In the genomic region with DNA sequence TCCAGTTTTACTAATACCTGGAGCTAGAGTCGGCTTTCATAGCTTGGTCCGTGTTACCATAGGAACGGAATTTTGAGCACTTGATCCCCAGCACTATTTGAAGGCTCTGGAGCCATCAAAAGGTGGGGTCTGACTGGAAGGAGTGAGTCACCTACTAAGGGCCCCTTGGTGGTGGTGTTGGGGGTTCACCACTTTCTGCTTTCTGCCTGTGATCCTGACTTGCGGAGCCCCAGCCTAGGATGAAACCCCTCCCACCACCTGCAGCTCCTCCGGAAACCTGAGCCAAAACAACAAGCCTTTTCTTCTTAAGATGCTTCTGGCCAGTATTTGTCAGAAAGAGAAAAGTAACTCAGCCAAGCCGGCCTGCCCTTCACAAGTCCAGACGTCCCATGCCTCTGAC, we compare ENCODE assay signal across 23 mouse cellular contexts. TPM values are rescaled to one million over a fixed set of nuclear protein-coding genes. Genes with fewer than 3 reads are reported as not detected.
DNase-seq lines count a peak whose midpoint lies in the region; ATAC-seq and TF ChIP-seq lines count a peak whose summit lies in the region.
"Had no signal": no experiment of that assay in that cellular context is flagged by ENCODE, and none has a peak within 500 bp of the region (broad histone marks: within the 10 kb centered on the region; RNA-seq: fewer than 3 reads in every experiment).

No protein-coding gene starts in this region.

- H3K4me3 ChIP-seq in embryonic facial prominence, embryonic 14.5 days (ENCODE audit: low read depth, low read length) = no peak overlapping the region
- H3K4me3 ChIP-seq in embryonic facial prominence, embryonic 10.5 days = no peak overlapping the region
- H3K4me3 ChIP-seq in liver, embryonic 13.5 days (replicated peaks) = no peak overlapping the region
- no peak overlapping the region for H3K4me3 ChIP-seq in liver, embryonic 11.5 days (ENCODE audit: low read depth, low read length)
- H3K4me3 ChIP-seq in bone marrow macrophage, adult 2 months (ENCODE audit: insufficient read depth, low read length) = no peak overlapping the region
- no peak overlapping the region for H3K4me3 ChIP-seq in stomach, postnatal 0 days (ENCODE audit: low read depth, low read length)
- H3K4me3 ChIP-seq: embryonic facial prominence, embryonic 12.5 days; forebrain, embryonic 13.5 days; heart, embryonic 15.5 days; hindbrain, embryonic 13.5 days; limb, embryonic 15.5 days; myocyte had no signal

- no peaks in the 10 kb centered on the region for H3K9me3 ChIP-seq in embryonic facial prominence, embryonic 14.5 days (ENCODE audit: control insufficient read depth, low read length)
- H3K9me3 ChIP-seq in embryonic facial prominence, embryonic 10.5 days = no peaks in the 10 kb centered on the region
- H3K9me3 ChIP-seq in liver, embryonic 13.5 days (replicated peaks) = no peaks in the 10 kb centered on the region
- no peaks in the 10 kb centered on the region for H3K9me3 ChIP-seq in liver, embryonic 11.5 days (ENCODE audit: control insufficient read depth, low read length)
- no peaks in the 10 kb centered on the region for H3K9me3 ChIP-seq in stomach, postnatal 0 days (ENCODE audit: control insufficient read depth, low read length)
- H3K9me3 ChIP-seq: embryonic facial prominence, embryonic 12.5 days; forebrain, embryonic 13.5 days; heart, embryonic 15.5 days; hindbrain, embryonic 13.5 days; limb, embryonic 15.5 days had no signal

- TF ChIP-seq EP300 in stomach, postnatal 0 days (optimal IDR thresholded peaks at IDR 0.05) = no peak

- WGBS in embryonic facial prominence, embryonic 14.5 days = 36% methylated on average over 7 of the region's 7 CpGs
- 45% methylated on average over 7 of the region's 7 CpGs for WGBS in embryonic facial prominence, embryonic 10.5 days
- 78% methylated on average over 7 of the region's 7 CpGs for WGBS in liver, embryonic 13.5 days (ENCODE audit: insufficient replicate concordance)
- 75% methylated on average over 7 of the region's 7 CpGs for WGBS in liver, embryonic 11.5 days
- 70% methylated on average over 7 of the region's 7 CpGs for WGBS in stomach, postnatal 0 days

- H3K27me3 ChIP-seq in embryonic facial prominence, embryonic 14.5 days (replicated peaks; ENCODE audit: control insufficient read depth, insufficient read depth, low read length) = no peaks in the 10 kb centered on the region
- H3K27me3 ChIP-seq in embryonic facial prominence, embryonic 10.5 days (replicated peaks; ENCODE audit: low read depth, poor library complexity, severe bottlenecking) = no peaks in the 10 kb centered on the region
- H3K27me3 ChIP-seq in liver, embryonic 13.5 days = no peaks in the 10 kb centered on the region
- no peaks in the 10 kb centered on the region for H3K27me3 ChIP-seq in liver, embryonic 11.5 days (replicated peaks; ENCODE audit: control insufficient read depth, insufficient read depth, low read length)
- H3K27me3 ChIP-seq in stomach, postnatal 0 days (ENCODE audit: control insufficient read depth, insufficient read depth, low read length) = no peaks in the 10 kb centered on the region
- H3K27me3 ChIP-seq: embryonic facial prominence, embryonic 12.5 days; forebrain, embryonic 13.5 days; heart, embryonic 15.5 days; hindbrain, embryonic 13.5 days; limb, embryonic 15.5 days had no signal

- H3K27ac ChIP-seq in embryonic facial prominence, embryonic 14.5 days (replicated peaks; ENCODE audit: low read depth, low read length) = no peak overlapping the region
- H3K27ac ChIP-seq in embryonic facial prominence, embryonic 10.5 days (replicated peaks) = no peak overlapping the region
- 0 out of 2 replicates have a peak overlapping the region, but pooled peaks have one; percentile 13 for H3K27ac ChIP-seq in liver, embryonic 13.5 days
- H3K27ac ChIP-seq in liver, embryonic 11.5 days (ENCODE audit: low read depth, low read length) = no peak overlapping the region
- H3K27ac ChIP-seq in bone marrow macrophage, adult 2 months (ENCODE audit: insufficient read depth, low read depth, low read length) = peak overlapping the region; percentile 98
- no peak overlapping the region for H3K27ac ChIP-seq in stomach, postnatal 0 days (replicated peaks)
- H3K27ac ChIP-seq: embryonic facial prominence, embryonic 12.5 days; forebrain, embryonic 13.5 days; hindbrain, embryonic 13.5 days; limb, embryonic 15.5 days had no signal

- no peak for TF ChIP-seq CTCF in bone marrow macrophage, adult 2 months (IDR thresholded peaks at IDR 0.05; ENCODE audit: low read depth, low read length)
- no peak for TF ChIP-seq CTCF in stomach, postnatal 0 days (IDR thresholded peaks at IDR 0.05; ENCODE audit: low read depth)

- 0 out of 2 replicates have a peak, but pooled peaks have one; percentile 47 for ATAC-seq in embryonic facial prominence, embryonic 14.5 days (ENCODE audit: low read depth)
- no peak for ATAC-seq in liver, embryonic 13.5 days (ENCODE audit: low read depth)
- no peak for ATAC-seq in liver, embryonic 11.5 days (replicated peaks; ENCODE audit: low FRiP score)
- no peak for ATAC-seq in stomach, postnatal 0 days (ENCODE audit: low FRiP score, low TSS enrichment)
- ATAC-seq: forebrain, embryonic 13.5 days; midbrain, embryonic 16.5 days had no signal

- no peak overlapping the region for H3K4me2 ChIP-seq in embryonic facial prominence, embryonic 14.5 days (ENCODE audit: low read depth, low read length)
- H3K4me2 ChIP-seq in liver, embryonic 13.5 days = no peak overlapping the region
- no peak overlapping the region for H3K4me2 ChIP-seq in liver, embryonic 11.5 days
- H3K4me2 ChIP-seq in stomach, postnatal 0 days (replicated peaks; ENCODE audit: low read depth) = no peak overlapping the region
- H3K4me2 ChIP-seq: embryonic facial prominence, embryonic 12.5 days; forebrain, embryonic 13.5 days; heart, embryonic 15.5 days; hindbrain, embryonic 13.5 days; limb, embryonic 15.5 days had no signal

- no peaks in the 10 kb centered on the region for H3K36me3 ChIP-seq in embryonic facial prominence, embryonic 14.5 days (ENCODE audit: control insufficient read depth, insufficient read depth, low read length)
- H3K36me3 ChIP-seq in embryonic facial prominence, embryonic 10.5 days (replicated peaks) = no peaks in the 10 kb centered on the region
- H3K36me3 ChIP-seq in liver, embryonic 13.5 days = no peaks in the 10 kb centered on the region
- H3K36me3 ChIP-seq in liver, embryonic 11.5 days (ENCODE audit: control insufficient read depth, insufficient read depth, low read length) = no peaks in the 10 kb centered on the region
- H3K36me3 ChIP-seq in stomach, postnatal 0 days (ENCODE audit: control insufficient read depth, insufficient read depth, low read length) = no peaks in the 10 kb centered on the region
- H3K36me3 ChIP-seq: embryonic facial prominence, embryonic 12.5 days; heart, embryonic 15.5 days; hindbrain, embryonic 13.5 days; limb, embryonic 15.5 days had no signal

- H3K9ac ChIP-seq in embryonic facial prominence, embryonic 14.5 days (ENCODE audit: low read depth, low read length) = no peak overlapping the region
- H3K9ac ChIP-seq in liver, embryonic 13.5 days = no peak overlapping the region
- no peak overlapping the region for H3K9ac ChIP-seq in liver, embryonic 11.5 days (ENCODE audit: low read depth, low read length)
- H3K9ac ChIP-seq in stomach, postnatal 0 days (ENCODE audit: low read length) = no peak overlapping the region
- H3K9ac ChIP-seq: embryonic facial prominence, embryonic 12.5 days; forebrain, embryonic 13.5 days; heart, embryonic 15.5 days; hindbrain, embryonic 13.5 days; limb, embryonic 15.5 days had no signal

- DNase-seq in embryonic facial prominence, embryonic 14.5 days (ENCODE audit: low spot score) = no peak
- DNase-seq in embryonic facial prominence, embryonic 10.5 days (ENCODE audit: low spot score) = no peak
- DNase-seq in liver, embryonic 13.5 days = no peak
- no peak for DNase-seq in liver, embryonic 11.5 days (ENCODE audit: low spot score)
- DNase-seq in CD4-positive helper T cell, adult 2 months (ENCODE audit: low read depth, low spot score) = peak; percentile 16
- no peak for DNase-seq in gastrocnemius, postnatal 25 days
- no peak for DNase-seq in stomach, postnatal 0 days (ENCODE audit: low spot score)
- DNase-seq: adrenal gland, postnatal 14 days; cerebellum, adult 11 months; cerebellum, postnatal 10 days; kidney, adult 18-20 months; left cerebral cortex, postnatal 4 days; lung, adult 18-20 months; right cerebral cortex, adult 18-20 months; right cerebral cortex, postnatal 4 days had no signal

- no peak for TF ChIP-seq POLR2A in bone marrow macrophage, adult 2 months (IDR thresholded peaks at IDR 0.05; ENCODE audit: borderline replicate concordance, low read depth, low read length)

- peaks cover 9% of the 10 kb centered on the region for H3K4me1 ChIP-seq in embryonic facial prominence, embryonic 14.5 days (ENCODE audit: control insufficient read depth, insufficient read depth, low read length)
- H3K4me1 ChIP-seq in embryonic facial prominence, embryonic 10.5 days = peaks cover 62% of the 10 kb centered on the region
- H3K4me1 ChIP-seq in liver, embryonic 13.5 days (replicated peaks) = peaks cover 50% of the 10 kb centered on the region
- peaks cover 29% of the 10 kb centered on the region for H3K4me1 ChIP-seq in liver, embryonic 11.5 days (replicated peaks; ENCODE audit: control insufficient read depth, insufficient read depth, low read length)
- H3K4me1 ChIP-seq in bone marrow macrophage, adult 2 months (ENCODE audit: control insufficient read depth, insufficient read depth, low read length) = peaks cover 84% of the 10 kb centered on the region
- no peaks in the 10 kb centered on the region; the same call in 1 of the 2 replicates for H3K4me1 ChIP-seq in stomach, postnatal 0 days (replicated peaks; ENCODE audit: control insufficient read depth, insufficient read depth)

RNA-seq across cellular contexts. Expression of a gene that starts 40.5 kb away (rescaled TPM):
- polyA plus RNA-seq in embryonic facial prominence, embryonic 14.5 days (2014; fragmentation: Nextera tagmentation; extraction: Ambion mirVana) = 65.5 and 72.3 TPM in 2 replicates
- 159 and 169 TPM in 2 replicates for polyA plus RNA-seq in embryonic facial prominence, embryonic 10.5 days (2016; fragmentation: Nextera tagmentation; extraction: Ambion mirVana)
- 100 and 108 TPM in 2 replicates for polyA plus RNA-seq in liver, embryonic 13.5 days (2015; fragmentation: Nextera tagmentation; extraction: Ambion mirVana)
- 116 and 118 TPM in 2 replicates for polyA plus RNA-seq in liver, embryonic 11.5 days (2014; fragmentation: Nextera tagmentation; extraction: Ambion mirVana)
- 146 and 159 TPM in 2 replicates for polyA plus RNA-seq in bone marrow macrophage, adult 2 months (2012; ENCODE audit: insufficient read depth, insufficient read length, missing spikeins)
- total RNA-seq in gastrocnemius, postnatal 25 days (2021) = 1 to 10 TPM; 4.5 to 4.7 TPM
- 20.7 and 23.8 TPM in 2 replicates for polyA plus RNA-seq in stomach, postnatal 0 days (2015; fragmentation: Nextera tagmentation; extraction: Ambion mirVana)

RNA-seq across cellular contexts. Expression of a gene that starts 40.6 kb away (rescaled TPM):
- polyA plus RNA-seq in embryonic facial prominence, embryonic 14.5 days (2014; fragmentation: Nextera tagmentation; extraction: Ambion mirVana) = 1,690 and 1,712 TPM in 2 replicates
- 1,291 and 1,338 TPM in 2 replicates for polyA plus RNA-seq in embryonic facial prominence, embryonic 10.5 days (2016; fragmentation: Nextera tagmentation; extraction: Ambion mirVana)
- 5,062 and 5,153 TPM in 2 replicates for polyA plus RNA-seq in liver, embryonic 13.5 days (2015; fragmentation: Nextera tagmentation; extraction: Ambion mirVana)
- 3,796 and 3,887 TPM in 2 replicates for polyA plus RNA-seq in liver, embryonic 11.5 days (2014; fragmentation: Nextera tagmentation; extraction: Ambion mirVana)
- polyA plus RNA-seq in bone marrow macrophage, adult 2 months (2012; ENCODE audit: insufficient read depth, insufficient read length, missing spikeins) = 20,335 and 20,363 TPM in 2 replicates
- 1,000 to 10,000 TPM; 1,951 to 1,957 TPM for total RNA-seq in gastrocnemius, postnatal 25 days (2021)
- 2,976 and 2,992 TPM in 2 replicates for polyA plus RNA-seq in stomach, postnatal 0 days (2015; fragmentation: Nextera tagmentation; extraction: Ambion mirVana)

Comparison
In these comparisons a context has a peak if more than half of its experiments do, and no peak if none do; other contexts are left out.
1. H3K27ac ChIP-seq: peak in liver, embryonic 13.5 days (single experiment) and bone marrow macrophage, adult 2 months (single experiment); none in embryonic facial prominence, embryonic 14.5 days (single experiment), embryonic facial prominence, embryonic 10.5 days (single experiment), liver, embryonic 11.5 days (single experiment) and stomach, postnatal 0 days (single experiment).